Mouse (Mus musculus) NIH3T3 (cell line): ENCODE data around the gene Ccdc170.
"Not testable (repeated sequence)": the region's sequence is repeated elsewhere in the genome, so short reads cannot be mapped to it uniquely, and the experiment has no call there.

Source experiments
- DNase-seq: peaks from one replicate; pipeline ENCODE4 v3.0.0-alpha.2; 2012; ENCODE audit warnings: low read depth

Gene Ccdc170

DNA sequence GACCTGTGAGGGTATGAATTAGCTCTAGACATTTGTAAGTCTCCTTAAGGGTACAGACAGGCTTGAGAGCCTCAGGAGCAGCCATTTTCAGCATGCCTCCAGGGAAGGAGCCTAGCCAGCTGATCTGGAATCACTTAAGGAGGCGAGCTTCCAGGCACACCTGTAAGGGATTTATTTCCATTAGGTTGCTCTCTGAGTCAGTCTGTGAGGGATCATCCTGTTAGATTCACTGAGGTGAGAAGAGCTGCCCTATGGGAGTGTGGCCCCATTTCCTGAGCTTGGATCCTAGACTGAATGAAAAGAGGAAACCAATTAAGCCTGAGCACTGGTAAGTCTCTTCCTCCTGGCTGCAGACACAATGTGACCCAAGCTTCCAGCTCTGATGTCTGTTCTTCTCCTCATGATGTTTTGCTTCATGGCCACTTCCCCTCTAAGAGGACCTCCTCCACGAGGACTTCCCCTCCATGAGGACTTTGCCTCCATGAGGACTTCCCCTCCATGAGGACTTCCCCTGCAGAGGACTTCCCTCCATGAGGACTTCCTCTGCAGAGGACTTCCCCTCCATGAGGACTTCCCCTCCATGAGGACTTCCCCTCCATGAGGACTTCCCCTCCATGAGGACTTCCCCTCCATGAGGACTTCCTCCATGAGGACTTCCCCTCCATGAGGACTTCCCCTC, 118.6 kb downstream of the Ccdc170 start:
- no peak for DNase-seq

DNA sequence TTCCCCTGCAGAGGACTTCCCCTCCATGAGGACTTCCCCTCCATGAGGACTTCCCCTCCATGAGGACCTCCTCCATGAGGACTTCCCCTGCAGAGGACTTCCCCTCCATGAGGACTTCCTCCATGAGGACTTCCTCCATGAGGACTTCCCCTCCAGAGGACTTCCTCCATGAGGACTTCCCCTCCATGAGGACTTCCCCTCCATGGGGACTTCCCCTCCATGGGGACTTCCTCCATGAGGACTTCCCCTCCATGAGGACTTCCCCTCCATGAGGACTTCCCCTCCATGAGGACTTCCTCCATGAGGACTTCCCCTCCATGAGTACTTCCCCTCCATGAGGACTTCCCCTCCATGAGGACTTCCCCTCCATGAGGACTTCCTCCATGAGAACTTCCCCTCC, 119.3 kb downstream of the Ccdc170 start:
- not testable (repeated sequence) for DNase-seq

DNA sequence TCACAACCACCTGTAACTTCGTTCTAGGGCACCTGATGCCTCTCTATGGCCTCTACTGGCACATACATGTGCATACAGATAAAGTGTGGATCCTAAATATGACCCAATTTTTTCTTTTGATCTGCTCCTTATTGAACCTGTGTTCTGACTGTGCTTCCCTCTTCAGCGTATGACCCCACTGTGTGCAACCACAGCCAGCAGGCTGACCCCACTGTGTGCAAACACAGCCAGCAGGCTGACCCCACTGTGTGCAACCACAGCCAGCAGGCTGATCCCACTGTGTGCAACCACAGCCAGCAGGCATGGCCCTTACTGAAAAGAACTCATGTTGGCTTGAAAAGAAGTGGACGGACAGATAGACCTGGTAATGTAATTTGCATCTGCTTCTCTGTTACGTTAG, 120.2 kb downstream of the Ccdc170 start:
- DNase-seq = no peak

DNA sequence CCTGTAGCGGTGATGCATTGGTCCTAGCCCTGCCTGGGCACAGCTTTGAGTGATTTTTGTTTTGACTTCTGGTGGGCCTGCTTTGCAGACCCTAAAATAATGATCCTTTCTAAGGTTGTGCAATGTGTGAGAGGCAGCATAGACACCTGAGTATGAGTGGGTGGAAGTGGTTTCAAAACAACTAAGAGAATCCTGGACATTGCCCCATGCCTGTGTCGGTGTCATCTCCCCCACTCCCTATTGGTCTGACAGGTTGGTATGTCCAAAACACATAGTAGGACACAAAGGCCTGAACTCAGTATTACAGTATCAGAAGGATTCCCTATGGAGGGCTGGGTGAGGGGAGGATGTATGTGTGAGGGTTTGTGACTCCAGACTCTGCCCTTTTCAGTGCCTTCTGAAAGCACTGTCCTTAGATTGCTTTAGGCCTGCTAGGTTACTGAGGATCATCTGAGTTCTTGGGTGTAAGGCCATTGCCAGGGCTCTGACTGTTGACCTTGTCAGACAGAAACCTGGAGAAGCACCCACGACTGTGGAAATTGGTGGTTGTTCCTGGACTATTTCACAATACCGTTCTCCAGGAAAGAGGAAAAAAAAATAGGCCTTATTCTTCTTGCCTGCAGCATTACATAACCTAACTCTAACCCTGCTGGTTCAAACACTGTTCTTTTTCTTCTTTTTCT, 122.4 kb downstream of the Ccdc170 start:
- no peak for DNase-seq

DNA sequence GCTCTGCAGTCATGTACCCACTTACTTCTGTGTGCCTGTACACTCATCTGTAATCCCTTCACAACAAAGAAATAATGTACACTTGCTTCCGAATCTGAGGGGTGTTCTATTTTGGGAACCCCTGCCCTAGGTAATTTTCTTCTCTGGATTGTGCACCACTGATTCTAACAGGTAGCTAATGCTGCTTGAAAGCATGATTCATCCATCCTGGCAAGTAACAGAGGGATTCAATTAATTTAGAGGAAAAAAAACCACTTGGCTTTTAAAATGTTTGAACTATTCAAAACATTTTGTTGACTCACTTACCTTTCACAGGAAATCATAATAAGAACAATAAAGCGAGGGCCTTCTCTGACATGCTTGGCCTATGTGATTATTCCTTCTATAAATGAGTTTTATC, 127.9 kb downstream of the Ccdc170 start:
- DNase-seq = peak; percentile 39

DNA sequence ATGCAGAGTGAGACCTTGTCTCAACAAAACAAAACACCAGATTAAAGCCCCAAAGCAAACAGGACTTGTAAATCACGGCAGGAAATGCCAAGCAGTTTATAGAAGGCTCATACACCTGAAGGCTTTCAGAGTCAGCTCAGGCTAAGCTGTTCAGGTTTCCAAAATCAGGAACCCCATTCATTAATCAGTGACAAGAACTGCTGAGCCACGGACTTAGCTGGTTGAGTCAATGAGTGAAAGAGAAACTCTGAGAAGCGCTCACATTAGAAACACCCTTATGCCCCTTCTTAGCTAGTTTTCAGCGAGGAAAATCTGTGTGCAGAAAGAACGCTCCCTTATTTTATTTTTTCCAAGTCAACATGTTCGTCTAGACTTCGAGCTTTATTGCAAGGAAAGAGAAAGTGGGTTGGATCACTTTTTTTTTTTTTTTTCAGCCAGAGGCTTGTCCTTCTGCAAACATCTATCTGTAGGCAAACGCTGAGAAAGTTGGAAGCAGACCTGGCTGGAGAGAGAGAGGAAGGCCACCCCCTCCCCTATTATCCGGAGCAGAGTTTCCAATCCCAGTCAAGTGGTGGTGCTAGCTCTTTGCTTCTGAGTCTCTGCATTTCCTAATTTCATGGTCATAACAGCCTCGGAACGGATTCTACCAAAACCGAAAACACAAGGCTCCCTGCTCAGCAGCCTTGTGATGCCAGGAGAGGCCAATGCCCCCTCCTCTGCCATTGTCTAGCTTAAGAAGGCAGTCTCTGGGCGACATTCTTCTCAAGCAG, 129.3 kb downstream of the Ccdc170 start, which contains the start of gene Esr1:
TSS of gene Esr1 (plus strand) at position 208 of the 770 bp plus-strand sequence.
- no peak for DNase-seq
